ENCODE assay signal across 12 mouse cellular contexts in genomic region chr7:140946980-140947379, GRCm38 (mm10). TPM values are rescaled to one million over a fixed set of nuclear protein-coding genes. Genes with fewer than 3 reads are reported as not detected.
DNase-seq lines count a peak whose midpoint lies in the region; ATAC-seq and TF ChIP-seq lines count a peak whose summit lies in the region.
"Had no signal": no experiment of that assay in that cellular context is flagged by ENCODE, and none has a peak within 500 bp of the region (broad histone marks: within the 10 kb centered on the region; RNA-seq: fewer than 3 reads in every experiment).

No protein-coding gene starts in this region.

- TF ChIP-seq POLR2A in spleen, adult 2 months (IDR thresholded peaks at IDR 0.05; ENCODE audit: low read depth, low read length): no peak

- peak overlapping the region; percentile 36 for H3K27ac ChIP-seq in spleen, adult 2 months (ENCODE audit: insufficient read depth, low read length)
- H3K27ac ChIP-seq in heart, embryonic 11.5 days (ENCODE audit: low read depth, low read length): peak overlapping the region; percentile 70
- peak overlapping the region; percentile 75 for H3K27ac ChIP-seq in liver, postnatal 0 days (ENCODE audit: low read depth)
- H3K27ac ChIP-seq in midbrain, embryonic 15.5 days: no peak overlapping the region
- H3K27ac ChIP-seq: limb, embryonic 15.5 days had no signal

- no peaks in the 10 kb centered on the region for H3K9me3 ChIP-seq in heart, embryonic 11.5 days (replicated peaks; ENCODE audit: control insufficient read depth, low read length)
- H3K9me3 ChIP-seq in liver, postnatal 0 days (ENCODE audit: low read length): no peaks in the 10 kb centered on the region
- no peaks in the 10 kb centered on the region for H3K9me3 ChIP-seq in midbrain, embryonic 15.5 days
- H3K9me3 ChIP-seq: limb, embryonic 15.5 days had no signal

- H3K4me3 ChIP-seq in spleen, adult 2 months (ENCODE audit: extremely low read depth, insufficient read depth, insufficient read length): no peak overlapping the region
- H3K4me3 ChIP-seq in heart, embryonic 11.5 days (ENCODE audit: low read depth, low read length): no peak overlapping the region
- no peak overlapping the region for H3K4me3 ChIP-seq in liver, postnatal 0 days (ENCODE audit: low read depth, low read length)
- H3K4me3 ChIP-seq in midbrain, embryonic 15.5 days: no peak overlapping the region
- H3K4me3 ChIP-seq: limb, embryonic 15.5 days had no signal

- TF ChIP-seq EP300 in liver, postnatal 0 days (IDR thresholded peaks at IDR 0.05; ENCODE audit: low read depth): peak; percentile 48; the same call in 1 of the 2 replicates

- 36% methylated on average over 7 of the region's 7 CpGs for WGBS in spleen, adult 2 months
- WGBS in heart, embryonic 11.5 days (ENCODE audit: insufficient replicate concordance): 29% methylated on average over 7 of the region's 7 CpGs
- 27% methylated on average over 7 of the region's 7 CpGs for WGBS in liver, postnatal 0 days (ENCODE audit: insufficient replicate concordance)
- WGBS in midbrain, embryonic 15.5 days: 83% methylated on average over 7 of the region's 7 CpGs

- 0 out of 2 replicates have a peak overlapping the region, but pooled peaks have one; percentile 22 for H3K9ac ChIP-seq in heart, embryonic 11.5 days (ENCODE audit: low read depth, low read length)
- no peak overlapping the region for H3K9ac ChIP-seq in liver, postnatal 0 days (replicated peaks)
- H3K9ac ChIP-seq in midbrain, embryonic 15.5 days: no peak overlapping the region
- H3K9ac ChIP-seq: forebrain, postnatal 0 days; limb, embryonic 15.5 days had no signal

- TF ChIP-seq CTCF in spleen, adult 2 months (IDR thresholded peaks at IDR 0.05; ENCODE audit: extremely low read depth, insufficient read depth, insufficient read length, insufficient replicate concordance): no peak
- no peak for TF ChIP-seq CTCF in liver, postnatal 0 days (IDR thresholded peaks at IDR 0.05; ENCODE audit: low read depth)

- 0 out of 2 replicates have a peak, but pooled peaks have one; percentile 3 for ATAC-seq in heart, embryonic 11.5 days (replicated peaks; ENCODE audit: insufficient number of reproducible peaks, low FRiP score, low TSS enrichment)
- ATAC-seq in liver, postnatal 0 days: peak; percentile 34
- no peak for ATAC-seq in midbrain, embryonic 15.5 days (replicated peaks)
- ATAC-seq: forebrain, postnatal 0 days had no signal

- peaks cover 23% of the 10 kb centered on the region; the same call in 1 of the 2 replicates for H3K4me1 ChIP-seq in spleen, adult 2 months (ENCODE audit: control insufficient read depth, insufficient read depth, insufficient read length)
- H3K4me1 ChIP-seq in heart, embryonic 11.5 days (ENCODE audit: control insufficient read depth, insufficient read depth, low read length): peaks cover 6% of the 10 kb centered on the region
- peaks cover 26% of the 10 kb centered on the region for H3K4me1 ChIP-seq in liver, postnatal 0 days (ENCODE audit: insufficient read depth)
- H3K4me1 ChIP-seq in midbrain, embryonic 15.5 days: no peaks in the 10 kb centered on the region; the same call in 1 of the 2 replicates

- no peaks in the 10 kb centered on the region for H3K27me3 ChIP-seq in spleen, adult 2 months (ENCODE audit: control insufficient read depth, insufficient read depth, low read length)
- no peaks in the 10 kb centered on the region for H3K27me3 ChIP-seq in heart, embryonic 11.5 days (ENCODE audit: control insufficient read depth, insufficient read depth, low read length)
- H3K27me3 ChIP-seq in liver, postnatal 0 days (ENCODE audit: insufficient read depth, low read length): no peaks in the 10 kb centered on the region
- H3K27me3 ChIP-seq in midbrain, embryonic 15.5 days (replicated peaks): no peaks in the 10 kb centered on the region
- H3K27me3 ChIP-seq: limb, embryonic 15.5 days had no signal

- no peak overlapping the region for H3K4me2 ChIP-seq in heart, embryonic 11.5 days
- no peak overlapping the region for H3K4me2 ChIP-seq in liver, postnatal 0 days (ENCODE audit: low read depth, low read length)
- no peak overlapping the region for H3K4me2 ChIP-seq in midbrain, embryonic 15.5 days
- H3K4me2 ChIP-seq: limb, embryonic 15.5 days had no signal

- no peaks in the 10 kb centered on the region for H3K36me3 ChIP-seq in spleen, adult 2 months (ENCODE audit: control insufficient read depth, insufficient read depth, low read length)
- H3K36me3 ChIP-seq in heart, embryonic 11.5 days (ENCODE audit: control insufficient read depth, insufficient read depth, low read length): no peaks in the 10 kb centered on the region
- peaks cover 42% of the 10 kb centered on the region for H3K36me3 ChIP-seq in liver, postnatal 0 days (replicated peaks; ENCODE audit: insufficient read depth, low read length)
- no peaks in the 10 kb centered on the region for H3K36me3 ChIP-seq in midbrain, embryonic 15.5 days (replicated peaks)

- peak in 1 of 2 experiments; percentile 38 for DNase-seq in spleen, adult 2 months (ENCODE audit: low read depth in 1 of 2, low spot score in 2 of 2)
- no peak for DNase-seq in spleen, adult 18-20 months
- no peak for DNase-seq in liver, postnatal 0 days
- peak; percentile 39 for DNase-seq in yolk sac, embryonic 10.5 days (ENCODE audit: low spot score)
- no peak for DNase-seq in right cerebral cortex, adult 2 months (ENCODE audit: low spot score in 2 of 2)
- no peak for DNase-seq in B cell, adult 2 months
- DNase-seq: cerebellum, adult 9-10 months; forebrain, postnatal 0 days; thymus, postnatal 36 days had no signal

RNA-seq across cellular contexts. Expression of gene Ifitm5, which starts 3.1 kb away (rescaled TPM):
- polyA plus RNA-seq in spleen, adult 2 months (2012; rRNA removed): 1.2 and 1.3 TPM in 2 replicates
- 0.34 TPM in 1 of 2 replicates, not detected in the other for polyA plus RNA-seq in heart, embryonic 11.5 days (2014; fragmentation: Nextera tagmentation; extraction: Ambion mirVana)
- 0.41 and 0.48 TPM in 2 replicates for polyA plus RNA-seq in liver, postnatal 0 days (2015; fragmentation: Nextera tagmentation; extraction: Ambion mirVana)
- polyA plus RNA-seq in midbrain, embryonic 15.5 days (2015; fragmentation: Nextera tagmentation; extraction: Ambion mirVana): 0.65 and 1.1 TPM in 2 replicates

RNA-seq across cellular contexts. Expression of gene Pgghg, which starts 5.8 kb away (rescaled TPM):
- polyA plus RNA-seq in spleen, adult 2 months (2012; rRNA removed): 21.2 and 26.0 TPM in 2 replicates
- polyA plus RNA-seq in heart, embryonic 11.5 days (2014; fragmentation: Nextera tagmentation; extraction: Ambion mirVana): 11.1 and 12.0 TPM in 2 replicates
- 5.5 and 6.3 TPM in 2 replicates for polyA plus RNA-seq in liver, postnatal 0 days (2015; fragmentation: Nextera tagmentation; extraction: Ambion mirVana)
- polyA plus RNA-seq in midbrain, embryonic 15.5 days (2015; fragmentation: Nextera tagmentation; extraction: Ambion mirVana): 6.2 and 8.4 TPM in 2 replicates

RNA-seq across cellular contexts. Expression of gene Gm45717, which starts 8.8 kb away (rescaled TPM):
- polyA plus RNA-seq in spleen, adult 2 months (2012; rRNA removed): not detected in 2 replicates
- 0.46 TPM in 1 of 2 replicates, not detected in the other for polyA plus RNA-seq in heart, embryonic 11.5 days (2014; fragmentation: Nextera tagmentation; extraction: Ambion mirVana)
- 0.59 TPM in 1 of 2 replicates, not detected in the other for polyA plus RNA-seq in liver, postnatal 0 days (2015; fragmentation: Nextera tagmentation; extraction: Ambion mirVana)
- not detected in 2 replicates for polyA plus RNA-seq in midbrain, embryonic 15.5 days (2015; fragmentation: Nextera tagmentation; extraction: Ambion mirVana)
- polyA plus RNA-seq: forebrain, postnatal 0 days had no signal

RNA-seq across cellular contexts. Expression of gene Ifitm2, which starts 8.8 kb away (rescaled TPM):
- 279 and 436 TPM in 2 replicates for polyA plus RNA-seq in spleen, adult 2 months (2012; rRNA removed)
- 420 and 429 TPM in 2 replicates for polyA plus RNA-seq in heart, embryonic 11.5 days (2014; fragmentation: Nextera tagmentation; extraction: Ambion mirVana)
- polyA plus RNA-seq in liver, postnatal 0 days (2015; fragmentation: Nextera tagmentation; extraction: Ambion mirVana): 798 and 816 TPM in 2 replicates
- polyA plus RNA-seq in midbrain, embryonic 15.5 days (2015; fragmentation: Nextera tagmentation; extraction: Ambion mirVana): 135 and 145 TPM in 2 replicates

RNA-seq across cellular contexts. Expression of gene Ifitm1, which starts 20.0 kb away (rescaled TPM):
- 159 and 265 TPM in 2 replicates for polyA plus RNA-seq in spleen, adult 2 months (2012; rRNA removed)
- 4.8 and 7.6 TPM in 2 replicates for polyA plus RNA-seq in heart, embryonic 11.5 days (2014; fragmentation: Nextera tagmentation; extraction: Ambion mirVana)
- polyA plus RNA-seq in liver, postnatal 0 days (2015; fragmentation: Nextera tagmentation; extraction: Ambion mirVana): 33.4 and 38.6 TPM in 2 replicates
- polyA plus RNA-seq in midbrain, embryonic 15.5 days (2015; fragmentation: Nextera tagmentation; extraction: Ambion mirVana): 14.9 and 18.8 TPM in 2 replicates
